Mouse (Mus musculus) common myeloid progenitor, adult 5-6 weeks (primary cell): Measurements from ENCODE around the gene P2rx7. TPM values are rescaled to one million over a fixed set of nuclear protein-coding genes. Genes with fewer than 3 reads are reported as not detected.

Experiments used
- ATAC-seq: replicated peaks from 2 replicates; pipeline ENCODE4 v1.8.0; 2016; ENCODE audit warnings: low read depth, mild to moderate bottlenecking, moderate TSS enrichment, inconsistent platforms; ENCODE audit not compliant: poor library complexity, severe bottlenecking
- total RNA-seq: library from RNA; stranded (forward); fragments of 200-1000, 187-1606 nt; gene quantifications from 2 replicates; pipeline ENCODE4 v1.2.3, GENCODE M21; 2017

P2rx7 gene
- total RNA-seq, 1 experiment from 2014 or later, result 5.3 TPM

- ATAC-seq, result no peak
Measured at GRCm38 (mm10) chr5:122681276-122681675, 37.6 kb downstream of the P2rx7 start.

GRCm38 (mm10) chr5:122683926-122684325 is 40.2 kb downstream of the P2rx7 start:
- ATAC-seq, result peak; percentile 80

- ATAC-seq, result no peak
Measured at GRCm38 (mm10) chr5:122687391-122687790, 43.7 kb downstream of the P2rx7 start.

DNA sequence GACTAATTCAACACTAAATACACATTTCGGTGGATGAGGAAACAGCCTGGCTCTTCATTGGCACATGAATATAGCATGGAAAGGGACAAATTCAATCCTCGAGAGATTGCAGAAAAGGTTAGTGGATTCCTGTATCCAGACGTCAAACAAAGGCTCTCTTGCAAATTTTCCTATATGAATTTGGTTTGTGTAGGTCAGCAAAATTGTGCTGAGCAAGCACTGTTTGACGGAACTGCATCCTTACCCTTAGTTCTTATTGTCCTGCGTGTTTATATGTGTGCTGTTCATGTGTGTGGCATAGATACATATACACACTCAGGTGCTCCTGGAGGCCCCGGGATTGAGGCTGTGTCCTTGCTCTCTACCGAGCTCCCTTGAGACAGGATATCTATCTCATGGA is 45.4 kb downstream of the P2rx7 start:
- ATAC-seq, result no peak

- ATAC-seq, result no peak
Measured at GRCm38 (mm10) chr5:122690486-122690885, 46.8 kb downstream of the P2rx7 start.

- ATAC-seq, result no peak
Measured at GRCm38 (mm10) chr5:122693431-122694207, 49.9 kb downstream of the P2rx7 start.

GRCm38 (mm10) chr5:122695516-122695915 is 51.8 kb downstream of the P2rx7 start:
- no peak for ATAC-seq

DNA sequence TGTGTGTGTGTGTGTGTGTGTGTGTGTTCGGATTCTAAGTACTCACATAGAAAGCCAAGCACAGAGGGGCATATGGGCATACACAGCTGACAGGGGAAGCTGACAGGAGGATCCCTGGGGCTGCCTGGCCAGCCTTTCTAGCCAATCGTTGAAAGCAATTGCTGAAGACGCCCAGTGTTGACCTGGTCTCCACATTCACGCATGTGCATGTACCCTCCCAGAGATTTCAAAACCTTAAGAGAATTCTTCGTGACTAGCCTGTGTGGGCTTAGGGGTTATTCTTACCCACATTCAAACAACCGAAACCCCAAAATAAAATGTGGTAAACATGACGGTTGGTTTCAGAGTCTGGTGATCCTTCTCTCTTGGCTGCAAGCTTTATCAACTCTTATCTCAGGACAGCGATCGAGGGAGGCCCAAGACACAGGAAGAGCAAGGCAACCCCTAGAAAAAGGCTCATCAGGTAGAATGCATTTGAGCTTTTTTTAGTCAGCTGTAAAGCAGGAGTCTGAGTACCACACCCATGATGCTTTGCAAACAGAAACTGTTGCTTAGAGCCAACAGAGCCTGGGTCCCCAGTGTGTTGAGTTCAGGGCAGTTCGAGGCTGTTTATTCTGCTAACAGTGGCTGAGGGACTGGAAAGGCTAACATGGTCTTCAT is 54.5 kb downstream of the P2rx7 start:
- ATAC-seq, result peak; percentile 39

- ATAC-seq, result no peak
Measured at GRCm38 (mm10) chr5:122698701-122699060, 55.0 kb downstream of the P2rx7 start.

GRCm38 (mm10) chr5:122700109-122700836 is 56.6 kb downstream of the P2rx7 start:
- ATAC-seq, result no peak

DNA sequence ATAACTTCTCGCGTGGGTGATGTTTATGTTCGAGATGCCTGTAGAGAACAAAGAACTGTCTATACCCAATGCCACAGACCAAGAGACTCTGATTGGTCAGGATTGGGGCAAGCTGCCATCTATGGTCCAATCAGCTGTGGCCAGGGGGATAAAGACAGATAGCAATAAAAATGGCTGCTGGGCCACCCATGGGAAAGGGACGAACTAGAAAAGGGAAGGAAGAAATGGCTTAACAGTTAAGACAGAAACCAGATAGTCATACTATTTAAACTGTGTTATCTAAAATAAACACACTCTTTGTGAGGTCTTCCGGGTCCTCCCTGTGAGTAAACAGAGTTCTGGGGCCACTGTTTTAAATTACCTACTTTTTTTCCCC is 57.1 kb downstream of the P2rx7 start:
- peak; percentile 29; the same call in 1 of the 2 replicates for ATAC-seq

- ATAC-seq, result no peak
Measured at GRCm38 (mm10) chr5:122702156-122702555, 58.4 kb downstream of the P2rx7 start.

- ATAC-seq, result no peak
Measured at GRCm38 (mm10) chr5:122703574-122703973, 59.9 kb downstream of the P2rx7 start.

GRCm38 (mm10) chr5:122704571-122704970 is 60.9 kb downstream of the P2rx7 start:
- no peak for ATAC-seq

DNA sequence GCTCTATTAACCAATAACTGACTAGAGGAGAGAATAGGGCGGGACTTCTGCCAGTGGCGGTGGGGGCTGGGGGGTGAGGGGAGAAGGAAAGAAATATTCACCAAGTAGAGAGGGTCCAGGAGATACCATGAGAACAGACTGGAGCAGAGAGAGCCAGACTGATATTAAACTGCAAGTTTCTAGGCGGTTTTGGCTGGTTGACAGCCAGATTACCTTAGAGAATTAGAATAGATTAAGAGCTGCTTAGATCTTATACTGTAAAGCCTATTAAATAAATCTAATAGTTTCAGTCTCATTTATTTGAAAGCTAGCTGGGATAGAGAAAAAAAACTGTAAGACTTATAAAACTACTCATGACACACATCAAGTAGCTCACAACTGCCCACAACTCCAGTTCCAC is 61.5 kb downstream of the P2rx7 start:
- ATAC-seq, result no peak

DNA sequence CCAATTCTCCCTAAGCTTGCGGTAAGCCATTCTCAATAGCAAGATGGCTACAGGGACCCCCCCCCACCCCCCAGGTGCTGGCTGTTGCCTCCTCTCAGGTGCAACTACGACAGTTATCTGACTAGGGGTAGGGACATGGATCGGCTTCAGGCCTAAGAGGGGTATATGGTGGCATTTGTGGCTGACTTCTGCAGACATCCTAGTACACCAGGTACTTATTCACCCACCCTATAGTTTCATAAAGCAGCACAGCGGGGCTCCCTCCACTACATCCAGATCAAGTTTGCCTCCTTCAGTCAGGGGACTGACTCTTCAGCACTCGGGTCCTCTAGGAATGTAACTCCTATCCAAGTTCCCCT is 63.2 kb downstream of the P2rx7 start:
- no peak for ATAC-seq

DNA sequence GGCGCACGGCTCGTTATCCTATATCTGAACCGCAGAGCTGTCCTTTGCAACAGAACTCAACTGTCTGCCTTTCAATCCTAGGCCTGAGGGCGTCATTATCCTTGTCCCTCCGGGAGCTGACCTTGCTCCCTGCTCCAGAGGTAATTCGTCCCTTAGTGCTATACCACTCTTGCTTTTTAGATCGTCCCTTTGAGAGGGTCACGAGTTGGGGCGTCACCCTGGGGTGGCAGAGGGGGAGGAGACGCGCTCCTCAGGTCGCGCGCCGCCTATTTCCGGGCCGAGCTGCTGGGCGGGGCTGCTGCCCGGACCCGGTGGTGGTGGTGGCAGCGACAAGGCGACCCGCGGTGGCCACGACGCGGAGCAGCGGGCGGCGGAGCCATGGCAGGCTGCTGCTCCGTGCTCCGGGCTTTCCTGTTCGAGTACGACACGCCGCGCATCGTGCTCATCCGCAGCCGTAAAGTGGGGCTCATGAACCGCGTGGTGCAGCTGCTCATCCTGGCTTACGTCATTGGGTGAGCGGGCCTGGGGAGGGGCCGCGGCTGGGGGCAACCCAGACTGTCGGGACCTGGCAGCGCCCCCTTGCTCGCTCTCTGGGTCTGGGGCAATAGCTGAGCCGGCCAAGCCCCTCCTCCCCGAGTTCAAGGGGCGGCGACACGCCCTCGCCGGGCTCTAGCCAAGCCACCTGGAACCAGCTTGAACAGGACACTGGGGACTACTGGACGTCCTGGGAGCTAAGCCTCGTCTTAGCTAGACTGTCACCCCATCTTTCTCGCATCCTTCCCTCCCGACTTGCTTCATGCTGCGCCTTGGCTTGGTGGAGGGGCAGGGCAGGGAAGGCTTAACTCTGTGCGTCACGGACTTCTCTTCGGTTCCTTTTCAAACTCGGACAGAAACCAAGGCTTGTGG is 63.8 kb downstream of the P2rx7 start, which contains the start of gene P2rx4:
Gene P2rx4 (plus strand): TSS at position 269 of the 906 bp plus-strand sequence.
- ATAC-seq, result peak; percentile 86

GRCm38 (mm10) chr5:122708819-122709218 is 65.1 kb downstream of the P2rx7 start:
- no peak for ATAC-seq

DNA sequence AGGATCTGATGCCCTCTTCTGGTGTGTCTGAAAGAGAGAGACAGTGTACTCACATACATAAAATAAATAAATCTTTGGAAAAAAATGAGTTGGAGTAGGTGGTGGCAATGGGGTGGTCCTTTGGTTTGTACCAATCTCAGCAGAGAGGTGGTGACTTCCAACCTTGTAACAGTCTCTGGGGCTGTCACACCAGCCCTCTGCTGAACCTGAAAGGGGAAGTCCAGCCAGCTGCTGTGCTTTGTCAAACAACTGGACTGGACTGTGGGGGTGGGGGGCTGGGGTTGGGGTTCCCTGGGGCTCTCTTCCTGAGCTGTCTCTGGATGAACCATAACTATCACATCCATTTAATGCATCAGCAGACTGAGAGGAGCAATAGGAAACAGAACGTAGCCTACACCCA is 72.0 kb downstream of the P2rx7 start:
- ATAC-seq, result no peak

DNA sequence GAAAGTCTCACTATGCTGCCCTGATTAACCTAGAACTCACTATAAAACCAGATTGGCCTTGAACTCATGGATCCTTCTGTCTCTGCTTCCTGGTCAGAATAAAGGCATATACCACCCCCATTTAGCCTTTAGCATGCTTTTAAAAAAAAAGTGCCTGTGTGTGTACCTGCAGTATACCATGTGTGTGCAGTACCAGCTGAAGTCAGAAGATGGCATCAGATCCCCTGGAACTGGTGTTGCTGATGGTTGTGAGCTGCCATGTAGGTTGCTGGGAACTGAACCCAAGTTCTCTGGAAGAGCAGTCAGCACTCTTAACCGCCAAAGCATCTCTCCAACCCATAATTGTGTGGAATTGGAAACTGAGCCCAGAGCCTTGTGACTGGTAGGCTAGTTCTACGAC is 73.1 kb downstream of the P2rx7 start:
- no peak for ATAC-seq
